Mouse (Mus musculus): ENCODE data around the gene Zcchc24.

The Zcchc24 gene

GRCm38 (mm10) chr14:25686983-25687901 is 81.6 kb downstream of the Zcchc24 start:
- in situ Hi-C loops (cut with MboI; ENCODE audit: unreplicated experiment in 2 of 2): loop anchor here in 1 of 2 experiments (25.0 kb wide), 1 partner anchor 1375 kb away; no protein-coding TSS in a partner anchor

- in situ Hi-C loops (cut with MboI; ENCODE audit: unreplicated experiment in 2 of 2): loop anchor here in 1 of 2 experiments (25.0 kb wide), 1 partner anchor 1374 kb away; no protein-coding TSS in a partner anchor
Measured at GRCm38 (mm10) chr14:25686216-25686945, 82.5 kb downstream of the Zcchc24 start.

- in situ Hi-C loops (cut with MboI; ENCODE audit: unreplicated experiment in 2 of 2): loop anchor here in 1 of 2 experiments (25.0 kb wide), 1 partner anchor 1370 kb away; no protein-coding TSS in a partner anchor
Measured at GRCm38 (mm10) chr14:25682020-25682419, 86.8 kb downstream of the Zcchc24 start.

GRCm38 (mm10) chr14:25679625-25680024 is 89.2 kb downstream of the Zcchc24 start:
- in situ Hi-C loops (cut with MboI; ENCODE audit: unreplicated experiment in 2 of 2): loop anchor here in 1 of 2 experiments (25.0 kb wide), 1 partner anchor 1367 kb away; no protein-coding TSS in a partner anchor

- in situ Hi-C loops (cut with MboI; ENCODE audit: unreplicated experiment in 2 of 2): no loop called here
Measured at GRCm38 (mm10) chr14:25667587-25667986, 101.3 kb downstream of the Zcchc24 start.

- in situ Hi-C loops (cut with MboI; ENCODE audit: unreplicated experiment in 2 of 2): no loop called here
Measured at GRCm38 (mm10) chr14:25666668-25667376, 102.0 kb downstream of the Zcchc24 start.

- in situ Hi-C loops (cut with MboI; ENCODE audit: unreplicated experiment in 2 of 2): no loop called here
Measured at GRCm38 (mm10) chr14:25665314-25665970, 103.4 kb downstream of the Zcchc24 start.

- in situ Hi-C loops (cut with MboI; ENCODE audit: unreplicated experiment in 2 of 2): no loop called here
Measured at GRCm38 (mm10) chr14:25664310-25664695, 104.5 kb downstream of the Zcchc24 start.

GRCm38 (mm10) chr14:25663649-25664309 is 105.1 kb downstream of the Zcchc24 start:
- in situ Hi-C loops (cut with MboI; ENCODE audit: unreplicated experiment in 2 of 2): no loop called here

All from v-Abl transformed pro-B cells (cell line).